In the genomic region with DNA sequence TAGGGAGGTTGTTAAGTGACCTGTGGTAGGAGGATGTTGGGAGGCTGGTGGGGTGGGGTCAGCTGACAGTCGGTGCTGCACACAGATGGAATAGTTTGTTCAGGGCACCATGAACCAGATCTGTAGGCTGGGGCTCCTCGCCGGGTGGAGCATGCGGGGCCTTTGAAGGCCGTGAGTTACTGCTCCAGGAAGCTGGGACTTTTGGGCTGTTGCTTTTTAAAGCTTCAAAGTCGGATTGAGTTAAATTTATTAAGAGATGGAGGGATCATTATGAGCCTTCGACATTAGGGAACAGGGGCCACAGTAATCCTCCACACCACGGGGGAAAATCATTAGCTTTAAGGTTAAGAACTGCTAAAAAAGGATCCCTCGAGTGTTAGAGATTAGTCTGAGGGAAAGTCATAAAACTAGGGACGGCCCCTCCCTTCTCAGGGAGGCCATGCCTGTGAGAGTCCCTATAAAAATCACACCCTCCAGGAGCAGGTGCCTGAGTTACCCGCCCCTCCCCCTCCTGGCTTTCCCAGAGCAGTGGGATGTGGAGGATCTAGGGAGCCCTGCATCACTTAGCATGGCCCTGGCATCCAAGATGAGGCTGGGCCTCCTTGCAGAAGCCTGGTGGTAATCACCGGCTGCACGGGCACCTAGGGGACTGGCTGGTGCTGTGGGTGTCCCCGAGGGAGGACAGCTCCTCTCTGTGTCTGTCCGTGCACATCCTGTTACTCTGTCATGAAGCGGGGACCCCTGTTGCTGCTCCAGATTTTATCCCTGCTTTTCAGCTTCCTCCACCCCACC, we compare ENCODE assay signal across 8 mouse cellular contexts.
DNase-seq lines count a peak whose midpoint lies in the region; ATAC-seq lines count a peak whose summit lies in the region.

No protein-coding gene starts in this region.

- peaks cover 28% of the 10 kb centered on the region for H3K4me1 ChIP-seq in lung, embryonic 15.5 days
- peaks cover 18% of the 10 kb centered on the region for H3K4me1 ChIP-seq in stomach, embryonic 15.5 days

- ATAC-seq in lung, embryonic 15.5 days (ENCODE audit: borderline replicate concordance, extremely low read depth, low FRiP score, low TSS enrichment) = no peak
- peak; percentile 28 for ATAC-seq in stomach, embryonic 15.5 days (ENCODE audit: insufficient read depth, low FRiP score, low read depth)
- ATAC-seq in granulocyte monocyte progenitor cell, adult 5-6 weeks (replicated peaks; ENCODE audit: poor library complexity, severe bottlenecking) = no peak

- H3K4me2 ChIP-seq in lung, embryonic 15.5 days = 0 out of 2 replicates have a peak overlapping the region, but pooled peaks have one; percentile 16
- peak overlapping the region; percentile 9; the same call in 1 of the 2 replicates for H3K4me2 ChIP-seq in stomach, embryonic 15.5 days

- 46% methylated on average over 16 of the region's 16 CpGs for WGBS in lung, embryonic 15.5 days
- 42% methylated on average over 16 of the region's 16 CpGs for WGBS in stomach, embryonic 15.5 days

- no peaks in the 10 kb centered on the region for H3K27me3 ChIP-seq in lung, embryonic 15.5 days
- H3K27me3 ChIP-seq in stomach, embryonic 15.5 days (replicated peaks) = no peaks in the 10 kb centered on the region

- peak overlapping the region; percentile 15; the same call in 1 of the 2 replicates for H3K27ac ChIP-seq in lung, embryonic 15.5 days
- H3K27ac ChIP-seq in stomach, embryonic 15.5 days = peak overlapping the region; percentile 41; the same call in 1 of the 2 replicates

- H3K9me3 ChIP-seq in lung, embryonic 15.5 days = no peaks in the 10 kb centered on the region
- no peaks in the 10 kb centered on the region for H3K9me3 ChIP-seq in stomach, embryonic 15.5 days

- H3K36me3 ChIP-seq in lung, embryonic 15.5 days = no peaks in the 10 kb centered on the region
- no peaks in the 10 kb centered on the region for H3K36me3 ChIP-seq in stomach, embryonic 15.5 days

- peak; percentile 48 for DNase-seq in cerebellum, adult 9-10 months
- DNase-seq in cerebellum, adult 11-12 months = no peak
- DNase-seq in lung, postnatal 36 days = no peak
- peak; percentile 70 to 79 for DNase-seq in kidney, postnatal 4 days
- DNase-seq in layer of hippocampus, adult 8-10 months (ENCODE audit: low spot score in 2 of 2) = no peak

- H3K4me3 ChIP-seq in lung, embryonic 15.5 days = no peak overlapping the region
- no peak overlapping the region for H3K4me3 ChIP-seq in stomach, embryonic 15.5 days (replicated peaks)

- H3K9ac ChIP-seq in lung, embryonic 15.5 days = no peak overlapping the region
- H3K9ac ChIP-seq in stomach, embryonic 15.5 days = no peak overlapping the region

Comparison
In these comparisons a context has a peak if more than half of its experiments do, and no peak if none do; other contexts are left out.
1. DNase-seq: peak in cerebellum, adult 9-10 months (single experiment) and kidney, postnatal 4 days (2 of 2); none in cerebellum, adult 11-12 months (single experiment), lung, postnatal 36 days (single experiment) and layer of hippocampus, adult 8-10 months (0 of 2).